Mouse (Mus musculus) adipocyte (in vitro differentiated cells): Measurements from ENCODE around the gene Samt3.

ENCODE experiments used
- DNase-seq: peaks from one replicate; pipeline ENCODE4 v3.0.0-alpha.2; 2016; ENCODE audit warnings: low spot score

Samt3 gene

GRCm38 (mm10) chrX:86043899-86044298 is at the start of gene Samt3:
TSS of gene Samt3 (plus strand) at chrX:86044199.
- DNase-seq, result no peak

GRCm38 (mm10) chrX:86016591-86016990 is 27.4 kb upstream of the Samt3 start:
- no peak for DNase-seq

DNA sequence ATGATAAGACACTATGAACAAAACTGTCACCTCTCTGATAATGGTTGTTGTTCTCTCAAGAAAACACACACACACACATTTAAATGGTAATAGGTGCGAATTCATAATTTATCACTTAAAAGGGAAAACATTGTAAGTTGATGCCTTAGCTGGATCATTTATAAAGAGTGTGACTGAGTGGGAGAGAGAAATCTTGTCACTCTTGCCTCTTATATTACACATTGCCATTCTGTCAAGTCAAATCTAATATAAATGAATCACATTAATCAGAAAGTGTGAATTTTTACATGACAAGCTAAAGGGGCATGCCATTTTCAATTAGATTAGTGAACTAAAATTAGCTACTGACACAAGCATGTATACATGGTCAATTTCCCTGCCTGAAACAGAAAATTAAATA is 44.7 kb downstream of the Samt3 start:
- no peak for DNase-seq
